Mouse (Mus musculus): Measurements from ENCODE around the gene Cd3e. TPM values are rescaled to one million over a fixed set of nuclear protein-coding genes. Genes with fewer than 3 reads are reported as not detected.

The Cd3e gene
- polyA plus RNA-seq, 1 experiment from 2014 or later = not detected

GRCm38 (mm10) chr9:44965833-44966466 is 43.5 kb downstream of the Cd3e start:
- peaks cover 18% of the 10 kb centered on the region for H3K36me3 ChIP-seq
- H3K4me1 ChIP-seq = peaks cover 14% of the 10 kb centered on the region
- H3K27ac ChIP-seq = no peak overlapping the region
- H3K9ac ChIP-seq = 0 out of 2 replicates have a peak overlapping the region, but pooled peaks have one; percentile 21
- WGBS = 14% methylated on average over 10 of the region's 10 CpGs
- peak overlapping the region; percentile 94 for H3K4me3 ChIP-seq
- peak overlapping the region; percentile 93 for H3K4me2 ChIP-seq (replicated peaks)
- ATAC-seq (ENCODE audit: low FRiP score, low read depth) = peak; percentile 1; the same call in 1 of the 2 replicates
- no peaks in the 10 kb centered on the region for H3K9me3 ChIP-seq
- H3K27me3 ChIP-seq = peaks cover 8% of the 10 kb centered on the region

- Histone ChIP-seq H3K36me3 (peaks cover 21% of the 10 kb centered on the region), H3K9ac (peak within 1 kb of the TSS; percentile 84), H3K4me2 (replicated peaks) (peak within 1 kb of the TSS; percentile 93), H3K4me3 (peak within 1 kb of the TSS; percentile 94), H3K4me1 (peaks cover 14% of the 10 kb centered on the region), H3K9me3 (no peaks in the 10 kb centered on the region), H3K27me3 (peaks cover 3% of the 10 kb centered on the region; the same call in 1 of the 2 replicates), H3K27ac (no peak within 1 kb of the TSS)
- WGBS = under 1% methylated on average over 39 of the region's 39 CpGs
- peak; percentile 96 for ATAC-seq (ENCODE audit: low FRiP score, low read depth)
Observed at GRCm38 (mm10) chr9:44965126-44965832, 44.1 kb downstream of the Cd3e start, which contains the start of gene Ube4a. Gene Ube4a (minus strand): TSS chr9:44965600.

- WGBS = 92% methylated on average over 3 of the region's 3 CpGs
- Histone ChIP-seq H3K9ac (no peak overlapping the region), H3K9me3 (no peaks in the 10 kb centered on the region), H3K4me2 (replicated peaks) (no peak overlapping the region), H3K4me1 (no peaks in the 10 kb centered on the region), H3K27me3 (no peaks in the 10 kb centered on the region), H3K36me3 (peaks cover 87% of the 10 kb centered on the region), H3K27ac (no peak overlapping the region), H3K4me3 (no peak overlapping the region)
- ATAC-seq (ENCODE audit: low FRiP score, low read depth) = no peak
Observed at GRCm38 (mm10) chr9:44954432-44954831, 55.0 kb downstream of the Cd3e start.

Other genes starting within 250 kb of the Cd3e start
- gene Arcn1, start 241.8 kb downstream of the Cd3e start, polyA plus RNA-seq (2015; fragmentation: Nextera tagmentation; extraction: Ambion mirVana) = 207 and 225 TPM in 2 replicates
- gene Ift46, start 241.7 kb downstream of the Cd3e start, polyA plus RNA-seq (2015; fragmentation: Nextera tagmentation; extraction: Ambion mirVana) = 146 and 152 TPM in 2 replicates
- gene Tmem25, start 210.3 kb downstream of the Cd3e start, polyA plus RNA-seq (2015; fragmentation: Nextera tagmentation; extraction: Ambion mirVana) = 4.9 and 5.1 TPM in 2 replicates
- gene Ttc36, start 206.6 kb downstream of the Cd3e start, polyA plus RNA-seq (2015; fragmentation: Nextera tagmentation; extraction: Ambion mirVana) = 0.47 TPM in 1 of 2 replicates, not detected in the other
- 18.0 and 20.3 TPM in 2 replicates for gene Kmt2a, start 128.3 kb downstream of the Cd3e start, polyA plus RNA-seq (2015; fragmentation: Nextera tagmentation; extraction: Ambion mirVana)
- 613 and 626 TPM in 2 replicates for gene Atp5l, start 88.9 kb downstream of the Cd3e start, polyA plus RNA-seq (2015; fragmentation: Nextera tagmentation; extraction: Ambion mirVana)
- gene Ube4a, start 44.0 kb downstream of the Cd3e start, polyA plus RNA-seq (2015; fragmentation: Nextera tagmentation; extraction: Ambion mirVana) = 27.0 and 27.3 TPM in 2 replicates
- gene Cd3g, start 29.2 kb downstream of the Cd3e start, polyA plus RNA-seq (2015; fragmentation: Nextera tagmentation; extraction: Ambion mirVana) = 0.50 and 0.61 TPM in 2 replicates
- 0.15 TPM in 1 of 2 replicates, not detected in the other for gene Cd3d, start 27.8 kb downstream of the Cd3e start, polyA plus RNA-seq (2015; fragmentation: Nextera tagmentation; extraction: Ambion mirVana)
- 16.5 and 19.7 TPM in 2 replicates for gene Mpzl2, start 30.2 kb upstream of the Cd3e start, polyA plus RNA-seq (2015; fragmentation: Nextera tagmentation; extraction: Ambion mirVana)
- gene Mpzl3, start 45.6 kb upstream of the Cd3e start, polyA plus RNA-seq (2015; fragmentation: Nextera tagmentation; extraction: Ambion mirVana) = 2.0 and 2.2 TPM in 2 replicates
- 1.2 and 1.5 TPM in 2 replicates for gene Jaml, start 69.6 kb upstream of the Cd3e start, polyA plus RNA-seq (2015; fragmentation: Nextera tagmentation; extraction: Ambion mirVana)
- gene Scn2b, start 108.2 kb upstream of the Cd3e start, polyA plus RNA-seq (2015; fragmentation: Nextera tagmentation; extraction: Ambion mirVana) = 7.0 and 7.2 TPM in 2 replicates
- 0.11 and 0.13 TPM in 2 replicates for gene Scn4b, start 128.8 kb upstream of the Cd3e start, polyA plus RNA-seq (2015; fragmentation: Nextera tagmentation; extraction: Ambion mirVana)
- gene BC049352, start 172.4 kb upstream of the Cd3e start, polyA plus RNA-seq (2015; fragmentation: Nextera tagmentation; extraction: Ambion mirVana) = not detected in 2 replicates
- 0.22 and 0.24 TPM in 2 replicates for gene Tmprss4, start 194.5 kb upstream of the Cd3e start, polyA plus RNA-seq (2015; fragmentation: Nextera tagmentation; extraction: Ambion mirVana)